Mouse (Mus musculus) mouse embryonic stem cell (cell line): ENCODE data around the gene Phf23.

Experiments used
- in situ Hi-C, 2 experiments: fragments of 300-500 bp; cut with MboI; formaldehyde crosslinking; loops; 1 replicate in 1 of 2; 3 replicates in 1 of 2; pipeline ENCODE4 v1.14.3; 2019 to 2020; ENCODE audit warnings: low sequenced_read_pairs in 2 of 2, low pct_unique_long_range_greater_than_20kb in 1 of 2, mixed read lengths in 1 of 2; ENCODE audit not compliant: unreplicated experiment in 1 of 2

The Phf23 gene

GRCm38 (mm10) chr11:70017199-70017767 lies 21.7 kb downstream of the Phf23 start:
- in situ Hi-C loops, result no loop called here

DNA sequence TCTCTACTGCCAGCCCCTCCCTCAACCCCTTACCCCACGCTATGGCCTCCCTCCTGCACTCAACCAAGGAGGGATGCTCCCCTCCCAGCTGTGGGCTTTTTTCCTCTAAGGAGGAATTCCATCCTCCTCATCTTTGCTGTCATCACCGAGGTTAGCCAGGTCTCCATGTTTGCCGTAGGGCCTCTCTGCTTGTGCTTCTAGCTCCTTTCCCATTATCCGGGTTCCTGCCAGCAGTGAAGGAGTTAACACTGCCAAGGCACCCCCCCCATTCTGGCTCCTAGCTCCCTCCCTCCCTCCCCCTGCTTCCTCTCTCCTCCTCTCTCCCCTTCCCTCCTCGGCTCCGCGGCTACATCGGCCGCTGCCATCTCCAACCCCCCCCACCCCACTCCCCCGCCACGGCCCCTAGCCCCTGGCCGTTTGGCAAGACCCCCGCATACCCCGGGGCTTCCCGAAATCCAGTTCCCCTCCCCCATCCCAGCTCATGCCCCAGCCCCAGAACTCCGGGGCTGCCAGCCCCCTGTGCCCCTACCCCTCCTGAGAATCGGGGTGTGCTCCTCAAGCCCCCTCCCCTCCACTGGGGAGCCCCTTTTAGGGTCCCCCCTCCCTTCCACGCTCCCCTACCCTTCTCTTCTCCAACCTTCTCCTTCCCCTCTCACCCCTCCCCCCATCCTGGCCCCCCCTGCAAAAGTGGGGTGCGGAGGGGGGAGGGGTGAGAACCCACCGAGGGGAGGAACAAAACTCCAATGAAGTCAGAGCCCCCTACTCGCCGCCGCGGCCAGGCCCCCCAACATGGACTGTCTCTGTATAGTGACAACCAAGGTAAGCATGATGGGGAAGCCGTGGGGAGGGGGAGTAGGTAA lies 22.8 kb downstream of the Phf23 start:
- in situ Hi-C loops, result no loop called here

- in situ Hi-C loops, result no loop called here
Observed at GRCm38 (mm10) chr11:70019495-70020021, 24.0 kb downstream of the Phf23 start.

DNA sequence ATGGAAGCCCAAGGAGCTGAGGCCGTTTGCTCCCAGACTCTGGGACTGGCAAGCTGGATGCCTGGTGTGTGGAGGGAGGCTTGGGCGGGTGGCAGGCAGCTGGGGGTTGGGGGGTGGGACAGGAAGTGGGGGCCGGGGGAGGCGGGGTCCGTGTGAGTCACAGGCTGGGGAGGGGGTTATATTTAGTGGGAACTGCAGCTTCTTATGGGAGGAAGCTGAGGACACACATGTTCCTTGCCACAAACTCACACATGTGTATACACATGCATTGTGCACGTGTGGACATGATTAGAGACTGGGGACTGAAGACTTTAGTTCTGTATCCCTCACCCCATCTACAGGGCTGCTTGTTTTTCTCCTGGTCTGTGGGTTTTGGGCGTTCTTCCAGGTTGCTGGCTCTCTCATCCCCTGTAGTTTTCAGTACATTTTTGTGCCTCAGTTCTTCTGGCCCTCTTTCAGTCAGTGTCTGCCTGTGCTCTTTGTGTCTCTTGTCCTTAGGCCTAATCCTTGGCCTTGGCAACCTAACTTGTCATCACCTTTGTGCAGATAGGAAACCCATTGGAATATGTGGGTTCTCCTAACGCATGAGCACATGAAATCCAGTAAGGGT lies 24.6 kb downstream of the Phf23 start:
- in situ Hi-C loops, result no loop called here

DNA sequence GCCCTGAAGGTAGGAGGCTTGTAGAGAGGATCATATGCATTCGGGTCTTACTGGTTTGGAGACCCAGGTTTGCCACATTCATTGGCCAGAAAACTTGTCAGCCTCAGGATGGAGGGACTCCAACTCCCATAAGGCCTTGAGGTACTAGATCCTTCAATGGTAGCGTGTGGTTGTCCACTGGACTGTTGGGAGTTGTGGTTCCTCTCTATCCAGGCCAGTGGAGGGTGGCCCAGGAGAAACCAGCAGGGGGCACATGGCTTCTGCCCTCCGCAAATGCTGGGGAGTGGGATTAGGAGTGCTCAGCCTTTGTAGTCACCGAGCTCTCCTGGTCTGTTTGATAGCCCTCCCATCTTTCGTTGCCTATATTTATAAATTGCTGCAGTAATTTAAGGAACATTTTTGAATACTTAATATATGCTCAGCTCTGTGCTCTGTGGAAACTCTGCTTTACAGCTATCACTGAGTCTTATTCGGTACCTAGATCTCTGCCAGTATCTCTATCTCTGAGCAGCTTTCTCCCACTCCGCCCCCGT lies 25.2 kb downstream of the Phf23 start:
- in situ Hi-C loops, result no loop called here

GRCm38 (mm10) chr11:70021264-70022132 lies 25.9 kb downstream of the Phf23 start:
- in situ Hi-C loops, result no loop called here

- in situ Hi-C loops, result no loop called here
Observed at GRCm38 (mm10) chr11:70023481-70024150, 28.0 kb downstream of the Phf23 start.

DNA sequence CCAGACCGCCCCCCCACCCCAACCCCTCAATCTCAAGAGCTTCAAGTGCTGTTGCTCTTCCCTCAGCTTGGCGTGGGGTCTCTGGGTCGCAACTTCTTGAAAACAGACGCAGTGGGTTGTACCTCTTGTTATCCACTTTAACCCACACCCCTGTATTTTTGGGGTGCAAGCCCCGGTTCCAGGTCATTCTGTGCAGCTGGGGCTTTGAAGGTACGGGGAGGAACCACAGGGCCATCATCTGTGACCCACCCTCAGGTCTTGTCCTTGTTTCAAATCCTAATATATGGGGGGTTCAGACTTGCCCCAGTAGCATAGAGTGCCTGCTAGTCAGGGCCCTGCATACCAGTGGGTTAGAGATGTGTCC lies 28.6 kb downstream of the Phf23 start:
- in situ Hi-C loops, result no loop called here

DNA sequence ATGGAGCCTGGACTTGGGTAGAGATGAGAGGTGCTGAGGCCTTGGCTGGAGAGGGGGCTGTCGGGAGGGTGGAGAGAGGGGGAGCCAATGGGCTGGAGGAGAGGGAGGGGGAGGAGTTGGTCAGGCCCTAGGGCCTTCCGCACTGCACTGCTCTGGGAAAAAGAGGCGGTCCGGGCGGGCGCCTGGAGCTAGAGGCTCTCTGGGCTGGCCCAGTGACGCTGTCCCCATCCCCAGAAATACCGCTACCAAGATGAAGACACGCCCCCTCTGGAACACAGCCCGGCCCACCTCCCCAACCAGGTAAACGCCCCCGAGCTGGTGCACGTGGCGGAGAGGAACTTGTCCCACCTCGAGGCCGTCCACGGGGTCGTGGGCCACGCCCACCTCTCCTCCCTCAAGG lies 31.1 kb downstream of the Phf23 start:
- in situ Hi-C loops, result no loop called here

DNA sequence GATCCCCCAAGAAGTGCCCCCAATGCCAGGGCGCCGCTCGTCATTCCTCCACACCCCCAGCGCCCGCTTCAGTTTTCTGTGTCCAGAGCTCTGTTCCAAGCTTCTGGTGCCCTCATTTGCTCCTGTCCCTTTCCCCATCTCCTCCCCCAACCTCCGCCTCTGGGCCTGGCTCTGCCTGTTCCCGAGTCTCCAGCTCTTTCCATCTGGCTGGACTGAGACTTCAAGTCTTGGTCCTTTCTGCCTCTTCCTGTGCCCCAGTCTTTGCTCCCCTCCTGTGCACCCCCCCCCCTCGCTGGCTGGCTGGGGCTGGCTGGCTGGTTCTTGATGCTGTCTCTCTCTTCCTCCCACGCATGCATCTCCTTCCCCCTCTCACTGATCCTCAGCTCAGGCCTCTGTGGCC lies 31.8 kb downstream of the Phf23 start:
- in situ Hi-C loops, result no loop called here

DNA sequence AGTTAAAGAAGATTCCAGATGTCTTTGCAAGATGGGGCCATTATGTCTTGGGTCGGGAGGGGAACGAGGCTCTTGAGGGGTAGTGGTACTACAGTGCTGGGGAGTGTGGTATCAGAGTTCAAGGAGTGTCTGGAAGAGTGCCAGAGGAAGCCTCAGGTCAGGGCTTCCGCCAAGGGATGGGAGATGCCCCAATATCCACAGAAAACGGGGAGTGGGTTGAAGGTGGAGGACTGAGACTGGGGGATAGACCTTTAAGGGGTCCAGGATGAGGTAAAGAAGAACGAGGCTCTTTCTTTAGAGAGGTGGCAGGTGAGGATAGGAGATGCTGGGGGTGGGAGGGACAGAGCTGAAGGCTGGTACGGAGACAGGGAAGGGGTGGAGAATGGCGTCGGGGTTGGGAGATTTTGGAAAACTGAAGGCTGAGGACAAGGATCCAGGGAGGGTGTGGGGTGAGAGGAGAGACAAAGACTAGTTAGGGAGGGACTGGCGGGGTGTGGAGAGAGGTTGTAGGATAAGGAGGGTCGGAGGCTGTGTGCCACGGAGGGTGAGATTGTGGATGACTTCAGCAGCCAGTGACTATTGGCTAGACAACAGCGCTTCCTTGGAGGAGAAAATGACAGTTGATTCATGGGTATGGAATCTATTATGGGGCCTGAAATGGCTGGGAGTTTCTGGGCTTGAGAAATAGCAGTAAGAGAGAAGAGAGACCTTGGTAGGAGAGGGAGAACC lies 33.0 kb downstream of the Phf23 start:
- in situ Hi-C loops, result no loop called here

DNA sequence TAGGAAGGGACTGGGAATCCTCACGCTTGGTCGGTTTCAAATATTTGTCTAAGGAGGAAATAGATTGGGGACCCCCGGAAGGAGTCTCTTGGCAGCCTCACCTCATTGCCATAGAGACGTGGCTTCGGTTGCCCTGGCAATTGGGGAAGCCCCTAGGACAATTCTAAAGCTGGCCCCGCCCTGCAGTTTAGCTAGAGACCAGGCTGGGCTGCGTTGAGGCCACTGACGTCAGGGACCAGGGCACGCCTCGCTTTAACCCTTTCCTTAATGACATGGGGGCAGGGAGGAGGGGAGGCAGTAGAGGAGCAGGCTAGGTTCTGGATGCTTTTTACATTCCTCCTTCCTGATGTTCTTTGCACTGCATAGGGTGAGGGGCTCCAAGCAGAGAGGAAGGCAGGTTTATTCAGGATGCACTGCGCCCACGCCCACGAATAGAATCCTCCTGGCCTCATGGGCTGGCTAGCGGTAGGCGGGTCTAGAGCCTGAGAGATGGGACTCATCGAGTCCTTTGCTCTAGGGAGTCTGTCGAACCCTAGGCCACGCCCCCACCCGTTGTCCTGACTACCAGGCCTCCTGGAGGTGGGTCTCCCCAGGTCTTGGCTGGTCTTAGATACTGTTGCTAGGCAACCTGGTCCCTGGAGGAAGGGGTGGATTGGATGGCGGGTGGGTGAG lies 33.7 kb downstream of the Phf23 start:
- in situ Hi-C loops, result no loop called here

GRCm38 (mm10) chr11:70029829-70030550 lies 34.4 kb downstream of the Phf23 start:
- in situ Hi-C loops, result no loop called here

DNA sequence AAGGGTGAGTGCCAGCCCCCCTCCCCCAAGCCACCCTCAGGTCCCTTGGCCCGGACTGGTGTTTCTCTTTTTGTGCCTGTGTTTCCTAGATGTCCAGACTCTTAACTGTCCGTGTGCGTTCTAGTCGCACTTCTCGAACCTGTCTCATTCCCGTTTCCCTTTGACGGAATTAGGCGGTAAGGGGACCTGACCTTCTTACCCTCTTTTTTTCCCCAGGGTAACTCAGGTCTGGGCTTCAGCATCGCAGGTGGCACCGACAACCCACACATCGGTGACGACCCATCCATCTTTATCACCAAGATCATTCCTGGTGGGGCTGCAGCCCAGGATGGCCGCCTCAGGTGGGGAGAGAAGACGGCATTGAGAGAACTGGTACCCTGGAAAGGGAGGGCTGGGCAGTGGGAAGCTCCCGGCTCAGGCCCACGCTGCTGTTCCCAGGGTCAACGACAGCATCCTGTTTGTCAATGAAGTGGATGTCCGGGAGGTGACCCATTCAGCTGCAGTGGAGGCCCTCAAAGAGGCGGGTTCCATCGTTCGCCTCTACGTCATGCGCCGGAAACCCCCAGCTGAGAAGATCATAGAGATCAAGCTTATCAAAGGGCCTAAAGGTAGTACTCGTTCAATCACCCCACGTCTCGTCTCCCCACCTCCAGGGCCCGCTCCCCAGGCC lies 35.2 kb downstream of the Phf23 start:
- in situ Hi-C loops, result no loop called here

- in situ Hi-C loops, result no loop called here
Observed at GRCm38 (mm10) chr11:70031321-70031670, 35.7 kb downstream of the Phf23 start.

- in situ Hi-C loops, result no loop called here
Observed at GRCm38 (mm10) chr11:70038174-70038573, 42.6 kb downstream of the Phf23 start.
